Mouse (Mus musculus): Measurements from ENCODE around the gene Tst. TPM values are rescaled to one million over a fixed set of nuclear protein-coding genes. Genes with fewer than 3 reads are reported as not detected.

Tst gene
- polyA plus RNA-seq, 1 experiment from 2014 or later, result 12.0 TPM

- Histone ChIP-seq H3K4me3 (no peak overlapping the region), H3K36me3 (ENCODE audit: poor library complexity, severe bottlenecking) (no peaks in the 10 kb centered on the region), H3K27me3 (peaks cover 10% of the 10 kb centered on the region)
Observed at GRCm38 (mm10) chr15:78403896-78404295, 1.8 kb downstream of the Tst start.

GRCm38 (mm10) chr15:78403301-78403741, 2.4 kb downstream of the Tst start:
- peaks cover 5% of the 10 kb centered on the region for H3K27me3 ChIP-seq
- H3K36me3 ChIP-seq (ENCODE audit: poor library complexity, severe bottlenecking), result no peaks in the 10 kb centered on the region
- no peaks in the 10 kb centered on the region for H3K9me3 ChIP-seq (replicated peaks)
- peak overlapping the region; percentile 44; the same call in 1 of the 2 replicates for H3K27ac ChIP-seq
- H3K4me3 ChIP-seq, result no peak overlapping the region
- peak overlapping the region; percentile 32 for H3K4me2 ChIP-seq
- H3K9ac ChIP-seq, result no peak overlapping the region
- 64% methylated on average over 3 of the region's 3 CpGs for WGBS
- peaks cover 45% of the 10 kb centered on the region for H3K4me1 ChIP-seq
- no peak for ATAC-seq

More at GRCm38 (mm10) chr15:78403896-78404295, 1.8 kb downstream of the Tst start:
- H3K27ac ChIP-seq, result peak overlapping the region; percentile 44; the same call in 1 of the 2 replicates
- H3K4me2 ChIP-seq, result peak overlapping the region; percentile 32
- H3K4me1 ChIP-seq, result peaks cover 45% of the 10 kb centered on the region
- 32% methylated on average over 1 of the region's 1 CpGs for WGBS
- H3K9ac ChIP-seq, result peak overlapping the region; percentile 9; the same call in 1 of the 2 replicates
- H3K9me3 ChIP-seq (replicated peaks), result no peaks in the 10 kb centered on the region
- no peak for ATAC-seq

- no peak overlapping the region for H3K9ac ChIP-seq
- H3K27me3 ChIP-seq, result no peaks in the 10 kb centered on the region
- ATAC-seq, result no peak
- H3K4me1 ChIP-seq, result peaks cover 39% of the 10 kb centered on the region
- 80% methylated on average over 7 of the region's 7 CpGs for WGBS
- H3K36me3 ChIP-seq (ENCODE audit: poor library complexity, severe bottlenecking), result no peaks in the 10 kb centered on the region
- H3K4me2 ChIP-seq, result no peak overlapping the region
- H3K4me3 ChIP-seq, result no peak overlapping the region
- H3K27ac ChIP-seq, result no peak overlapping the region
- H3K9me3 ChIP-seq (replicated peaks), result no peaks in the 10 kb centered on the region
Observed at GRCm38 (mm10) chr15:78402423-78402822, 3.3 kb downstream of the Tst start.

GRCm38 (mm10) chr15:78401921-78402320, 3.8 kb downstream of the Tst start:
- ATAC-seq, result no peak
- no peak overlapping the region for H3K4me3 ChIP-seq
- peaks cover 34% of the 10 kb centered on the region for H3K4me1 ChIP-seq
- H3K36me3 ChIP-seq (ENCODE audit: poor library complexity, severe bottlenecking), result no peaks in the 10 kb centered on the region
- 67% methylated on average over 4 of the region's 4 CpGs for WGBS
- H3K27me3 ChIP-seq, result no peaks in the 10 kb centered on the region
- H3K27ac ChIP-seq, result no peak overlapping the region
- no peaks in the 10 kb centered on the region for H3K9me3 ChIP-seq (replicated peaks)
- H3K4me2 ChIP-seq, result no peak overlapping the region
- no peak overlapping the region for H3K9ac ChIP-seq

GRCm38 (mm10) chr15:78401345-78401744, 4.4 kb downstream of the Tst start:
- ATAC-seq, result no peak
- H3K9me3 ChIP-seq (replicated peaks), result no peaks in the 10 kb centered on the region
- H3K27me3 ChIP-seq, result no peaks in the 10 kb centered on the region
- H3K9ac ChIP-seq, result no peak overlapping the region
- H3K4me2 ChIP-seq, result no peak overlapping the region
- H3K4me1 ChIP-seq, result peaks cover 33% of the 10 kb centered on the region
- H3K27ac ChIP-seq, result no peak overlapping the region
- H3K4me3 ChIP-seq, result no peak overlapping the region
- 81% methylated on average over 6 of the region's 6 CpGs for WGBS
- no peaks in the 10 kb centered on the region for H3K36me3 ChIP-seq (ENCODE audit: poor library complexity, severe bottlenecking)

GRCm38 (mm10) chr15:78395478-78395962, 10.2 kb downstream of the Tst start, which contains the start of gene Tex33:
Gene Tex33, minus strand, starts transcription at chr15:78395912.
- Histone ChIP-seq H3K9ac (no peak within 1 kb of the TSS), H3K36me3 (ENCODE audit: poor library complexity, severe bottlenecking) (no peaks in the 10 kb centered on the region), H3K9me3 (replicated peaks) (no peaks in the 10 kb centered on the region), H3K27ac (no peak within 1 kb of the TSS), H3K4me3 (no peak within 1 kb of the TSS), H3K4me1 (0 out of 2 replicates have a peak, but pooled peaks cover 3% of the 10 kb centered on the region), H3K4me2 (no peak within 1 kb of the TSS), H3K27me3 (no peaks in the 10 kb centered on the region)
- 84% methylated on average over 8 of the region's 8 CpGs for WGBS
- ATAC-seq, result no peak

GRCm38 (mm10) chr15:78390855-78391254, 14.9 kb downstream of the Tst start:
- Histone ChIP-seq H3K4me2 (no peak overlapping the region), H3K27ac (no peak overlapping the region), H3K27me3 (no peaks in the 10 kb centered on the region), H3K9me3 (replicated peaks) (no peaks in the 10 kb centered on the region), H3K9ac (no peak overlapping the region), H3K4me1 (0 out of 2 replicates have a peak, but pooled peaks cover 2% of the 10 kb centered on the region), H3K4me3 (no peak overlapping the region), H3K36me3 (ENCODE audit: poor library complexity, severe bottlenecking) (no peaks in the 10 kb centered on the region)
- no peak for ATAC-seq
- 79% methylated on average over 3 of the region's 3 CpGs for WGBS

- Histone ChIP-seq H3K4me1 (peaks cover 17% of the 10 kb centered on the region), H3K36me3 (ENCODE audit: poor library complexity, severe bottlenecking) (no peaks in the 10 kb centered on the region), H3K4me3 (no peak overlapping the region), H3K4me2 (no peak overlapping the region), H3K27me3 (no peaks in the 10 kb centered on the region), H3K27ac (no peak overlapping the region), H3K9ac (no peak overlapping the region), H3K9me3 (replicated peaks) (no peaks in the 10 kb centered on the region)
- WGBS, result 96% methylated on average over 1 of the region's 1 CpGs
- ATAC-seq, result no peak
Observed at GRCm38 (mm10) chr15:78385564-78385963, 20.1 kb downstream of the Tst start.

- no peak overlapping the region for H3K9ac ChIP-seq
- no peaks in the 10 kb centered on the region for H3K36me3 ChIP-seq (ENCODE audit: poor library complexity, severe bottlenecking)
- ATAC-seq, result peak; percentile 58; the same call in 1 of the 2 replicates
- no peak overlapping the region for H3K4me2 ChIP-seq
- WGBS, result 47% methylated on average over 7 of the region's 7 CpGs
- H3K4me3 ChIP-seq, result no peak overlapping the region
- no peaks in the 10 kb centered on the region for H3K27me3 ChIP-seq
- peak overlapping the region; percentile 65 for H3K27ac ChIP-seq
- no peaks in the 10 kb centered on the region for H3K9me3 ChIP-seq (replicated peaks)
- peaks cover 17% of the 10 kb centered on the region for H3K4me1 ChIP-seq
Observed at GRCm38 (mm10) chr15:78384220-78385116, 21.2 kb downstream of the Tst start.

GRCm38 (mm10) chr15:78383450-78384219, 22.1 kb downstream of the Tst start:
- Histone ChIP-seq H3K27me3 (no peaks in the 10 kb centered on the region), H3K4me1 (peaks cover 17% of the 10 kb centered on the region), H3K36me3 (ENCODE audit: poor library complexity, severe bottlenecking) (no peaks in the 10 kb centered on the region), H3K27ac (peak overlapping the region; percentile 65), H3K4me3 (no peak overlapping the region), H3K9me3 (replicated peaks) (0 out of 2 replicates have a peak, but pooled peaks cover 4% of the 10 kb centered on the region), H3K4me2 (no peak overlapping the region), H3K9ac (no peak overlapping the region)
- ATAC-seq, result peak; percentile 70
- WGBS, result 73% methylated on average over 11 of the region's 11 CpGs

GRCm38 (mm10) chr15:78382115-78382514, 23.6 kb downstream of the Tst start:
- no peak overlapping the region for H3K4me3 ChIP-seq
- H3K9me3 ChIP-seq (replicated peaks), result 0 out of 2 replicates have a peak, but pooled peaks cover 4% of the 10 kb centered on the region
- no peak overlapping the region for H3K9ac ChIP-seq
- H3K4me1 ChIP-seq, result peaks cover 17% of the 10 kb centered on the region
- H3K27ac ChIP-seq, result no peak overlapping the region
- 86% methylated on average over 4 of the region's 4 CpGs for WGBS
- H3K36me3 ChIP-seq (ENCODE audit: poor library complexity, severe bottlenecking), result no peaks in the 10 kb centered on the region
- H3K27me3 ChIP-seq, result no peaks in the 10 kb centered on the region
- H3K4me2 ChIP-seq, result no peak overlapping the region
- no peak for ATAC-seq

GRCm38 (mm10) chr15:78380741-78381140, 25.0 kb downstream of the Tst start:
- no peak for ATAC-seq
- WGBS, result 28% methylated on average over 4 of the region's 4 CpGs
- no peak overlapping the region for H3K27ac ChIP-seq

More at GRCm38 (mm10) chr15:78380741-78381140, 25.0 kb downstream of the Tst start:
- Histone ChIP-seq H3K4me2 (no peak overlapping the region), H3K4me1 (peaks cover 17% of the 10 kb centered on the region), H3K9me3 (replicated peaks) (0 out of 2 replicates have a peak, but pooled peaks cover 4% of the 10 kb centered on the region), H3K36me3 (ENCODE audit: poor library complexity, severe bottlenecking) (no peaks in the 10 kb centered on the region), H3K9ac (no peak overlapping the region), H3K27me3 (no peaks in the 10 kb centered on the region), H3K4me3 (no peak overlapping the region)

All from forebrain, embryonic 13.5 days (tissue).